Mouse (Mus musculus) bone marrow macrophage, adult 2 months (primary cell): ENCODE results near the gene 4930435E12Rik.

Source experiments
- CTCF ChIP-seq: IDR thresholded peaks from 2 replicates; pipeline ENCODE4 v1.5.1; 2012; ENCODE audit warnings: low read depth, mild to moderate bottlenecking, low read length, moderate library complexity
- POLR2A ChIP-seq: IDR thresholded peaks from 2 replicates; pipeline ENCODE4 v1.6.1; 2012; ENCODE audit warnings: mild to moderate bottlenecking, low read depth, low read length, borderline replicate concordance

- TF ChIP-seq CTCF = no peak
- TF ChIP-seq POLR2A = no peak
These were observed 46.0 kb downstream of the 4930435E12Rik start for GRCm38 (mm10) chr16:38782524-38783067.
